Mouse (Mus musculus) WW6 (cell line): ENCODE results near the gene Smyd2.

Source experiments
- DNase-seq: peaks from one replicate; pipeline ENCODE4 v3.0.0-alpha.2; 2013; ENCODE audit warnings: low read depth, low spot score

The Smyd2 gene

GRCm38 (mm10) chr1:189872050-189872449 lies 50.1 kb downstream of the Smyd2 start:
- DNase-seq, result no peak

- no peak for DNase-seq
Observed at GRCm38 (mm10) chr1:189871625-189872024, 50.5 kb downstream of the Smyd2 start.

- DNase-seq, result no peak
Observed at GRCm38 (mm10) chr1:189870539-189870938, 51.6 kb downstream of the Smyd2 start.

- no peak for DNase-seq
Observed at GRCm38 (mm10) chr1:189869651-189870270, 52.4 kb downstream of the Smyd2 start.

- DNase-seq, result no peak
Observed at GRCm38 (mm10) chr1:189868036-189868435, 54.1 kb downstream of the Smyd2 start.

- no peak for DNase-seq
Observed at GRCm38 (mm10) chr1:189867497-189867896, 54.7 kb downstream of the Smyd2 start.

GRCm38 (mm10) chr1:189867034-189867433 lies 55.1 kb downstream of the Smyd2 start:
- no peak for DNase-seq

GRCm38 (mm10) chr1:189866621-189867020 lies 55.5 kb downstream of the Smyd2 start:
- no peak for DNase-seq

GRCm38 (mm10) chr1:189864846-189865560 lies 57.2 kb downstream of the Smyd2 start:
- DNase-seq, result no peak

GRCm38 (mm10) chr1:189864301-189864700 lies 57.9 kb downstream of the Smyd2 start:
- DNase-seq, result no peak

- DNase-seq, result no peak
Observed at GRCm38 (mm10) chr1:189863727-189864126, 58.4 kb downstream of the Smyd2 start.

GRCm38 (mm10) chr1:189860942-189861315 lies 61.2 kb downstream of the Smyd2 start:
- no peak for DNase-seq

- DNase-seq, result no peak
Observed at GRCm38 (mm10) chr1:189860112-189860941, 61.8 kb downstream of the Smyd2 start.

- DNase-seq, result no peak
Observed at GRCm38 (mm10) chr1:189858377-189858776, 63.8 kb downstream of the Smyd2 start.

- DNase-seq, result no peak
Observed at GRCm38 (mm10) chr1:189855739-189856138, 66.4 kb downstream of the Smyd2 start.

GRCm38 (mm10) chr1:189854646-189855045 lies 67.5 kb downstream of the Smyd2 start:
- DNase-seq, result no peak

- DNase-seq, result no peak
Observed at GRCm38 (mm10) chr1:189852456-189852855, 69.7 kb downstream of the Smyd2 start.

GRCm38 (mm10) chr1:189852051-189852450 lies 70.1 kb downstream of the Smyd2 start:
- no peak for DNase-seq

GRCm38 (mm10) chr1:189849550-189849949 lies 72.6 kb downstream of the Smyd2 start:
- no peak for DNase-seq

GRCm38 (mm10) chr1:189846319-189846718 lies 75.8 kb downstream of the Smyd2 start:
- no peak for DNase-seq

- DNase-seq, result no peak
Observed at GRCm38 (mm10) chr1:189834166-189834565, 88.0 kb downstream of the Smyd2 start.

- DNase-seq, result no peak
Observed at GRCm38 (mm10) chr1:189833351-189833750, 88.8 kb downstream of the Smyd2 start.
